Mouse (Mus musculus): ENCODE measurements at regions not wholly inside any gene's neighbourhood (a gene's known extent, or its start where the extent isn't known, plus 50 kb on each side); places are given as distances from the start of the nearest gene placed in this dataset.

DNA sequence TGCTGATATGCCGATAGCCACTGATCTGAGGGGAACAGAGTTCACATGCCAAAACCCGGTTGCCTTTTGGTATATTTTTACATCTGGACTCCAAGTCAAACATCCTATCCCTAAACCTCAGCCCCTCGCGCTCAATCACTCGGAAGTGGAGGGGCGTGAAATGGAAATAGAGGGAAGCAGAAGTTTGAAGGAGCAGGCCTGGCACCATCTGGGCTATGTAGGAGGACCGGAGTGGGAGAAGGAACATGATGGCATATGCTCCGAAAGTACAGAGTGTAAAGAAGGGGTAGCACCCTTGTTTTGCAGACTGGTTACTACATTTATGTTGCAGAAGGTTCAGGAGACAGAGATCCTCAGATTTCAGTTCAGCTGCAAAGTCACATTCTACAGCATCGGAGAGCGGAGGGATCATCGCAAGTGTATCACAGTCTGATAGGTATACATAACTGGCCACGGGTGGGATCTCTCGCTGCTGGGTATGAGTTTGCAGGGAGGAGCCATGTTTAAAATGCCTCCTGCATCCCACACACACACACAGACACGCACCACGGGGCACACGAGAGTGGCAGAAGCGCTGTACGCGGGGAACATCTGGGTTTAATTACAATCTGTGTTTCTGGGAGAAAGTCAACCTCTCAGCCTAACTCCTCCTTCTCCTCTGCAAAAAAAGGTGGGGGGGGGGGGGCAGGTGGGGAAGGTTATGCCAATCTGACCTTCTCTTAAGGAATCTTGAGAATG lies 107.2 kb upstream of the Atp2b1 start:
- Histone ChIP-seq H3K27me3 (ENCODE audit: insufficient read depth, low read length) (no peaks in the 10 kb centered on the region), H3K9me3 (ENCODE audit: low read length) (no peaks in the 10 kb centered on the region), H3K36me3 (ENCODE audit: insufficient read depth, low read length) (no peaks in the 10 kb centered on the region), H3K27ac (ENCODE audit: low read length) (no peak overlapping the region), H3K4me1 (ENCODE audit: insufficient read depth, low read length) (no peaks in the 10 kb centered on the region), H3K4me2 (replicated peaks; ENCODE audit: low read depth, low read length) (no peak overlapping the region), H3K9ac (replicated peaks; ENCODE audit: low read length) (no peak overlapping the region), H3K4me3 (ENCODE audit: low read length) (no peak overlapping the region)
- WGBS = 70% methylated on average over 19 of the region's 19 CpGs
- 0 out of 2 replicates have a peak, but pooled peaks have one; percentile 25 for ATAC-seq (ENCODE audit: low FRiP score, low TSS enrichment)

GRCm38 (mm10) chr10:98808644-98809043 lies 105.6 kb upstream of the Atp2b1 start:
- H3K4me3 ChIP-seq (ENCODE audit: low read length) = no peak overlapping the region
- H3K4me2 ChIP-seq (replicated peaks; ENCODE audit: low read depth, low read length) = no peak overlapping the region
- peak; percentile 89 for ATAC-seq (ENCODE audit: low FRiP score, low TSS enrichment)
- H3K27me3 ChIP-seq (ENCODE audit: insufficient read depth, low read length) = no peaks in the 10 kb centered on the region
- H3K9ac ChIP-seq (replicated peaks; ENCODE audit: low read length) = no peak overlapping the region
- 61% methylated on average over 4 of the region's 4 CpGs for WGBS
- H3K9me3 ChIP-seq (ENCODE audit: low read length) = no peaks in the 10 kb centered on the region
- no peaks in the 10 kb centered on the region for H3K36me3 ChIP-seq (ENCODE audit: insufficient read depth, low read length)
- no peaks in the 10 kb centered on the region for H3K4me1 ChIP-seq (ENCODE audit: insufficient read depth, low read length)
- 0 out of 2 replicates have a peak overlapping the region, but pooled peaks have one; percentile 1 for H3K27ac ChIP-seq (ENCODE audit: low read length)

- Histone ChIP-seq H3K27ac (ENCODE audit: low read length) (no peak overlapping the region), H3K27me3 (ENCODE audit: insufficient read depth, low read length) (no peaks in the 10 kb centered on the region), H3K36me3 (ENCODE audit: insufficient read depth, low read length) (no peaks in the 10 kb centered on the region), H3K4me2 (replicated peaks; ENCODE audit: low read depth, low read length) (no peak overlapping the region), H3K9ac (replicated peaks; ENCODE audit: low read length) (no peak overlapping the region), H3K4me1 (ENCODE audit: insufficient read depth, low read length) (peaks cover 6% of the 10 kb centered on the region; the same call in 1 of the 2 replicates), H3K4me3 (ENCODE audit: low read length) (no peak overlapping the region), H3K9me3 (ENCODE audit: low read length) (no peaks in the 10 kb centered on the region)
- 89% methylated on average over 5 of the region's 5 CpGs for WGBS
- ATAC-seq (ENCODE audit: low FRiP score, low TSS enrichment) = no peak
These were observed 85.2 kb upstream of the Atp2b1 start for GRCm38 (mm10) chr10:98829051-98829450.

- peak; percentile 97 for ATAC-seq (ENCODE audit: low FRiP score, low TSS enrichment)
- H3K4me3 ChIP-seq (ENCODE audit: low read length) = no peak overlapping the region
- no peaks in the 10 kb centered on the region for H3K36me3 ChIP-seq (ENCODE audit: insufficient read depth, low read length)
- WGBS = 15% methylated on average over 7 of the region's 7 CpGs
- H3K27ac ChIP-seq (ENCODE audit: low read length) = no peak overlapping the region
- no peak overlapping the region for H3K9ac ChIP-seq (replicated peaks; ENCODE audit: low read length)
- no peak overlapping the region for H3K4me2 ChIP-seq (replicated peaks; ENCODE audit: low read depth, low read length)
- H3K27me3 ChIP-seq (ENCODE audit: insufficient read depth, low read length) = no peaks in the 10 kb centered on the region
- H3K4me1 ChIP-seq (ENCODE audit: insufficient read depth, low read length) = peaks cover 6% of the 10 kb centered on the region; the same call in 1 of the 2 replicates
- no peaks in the 10 kb centered on the region for H3K9me3 ChIP-seq (ENCODE audit: low read length)
These were observed 82.7 kb upstream of the Atp2b1 start for GRCm38 (mm10) chr10:98831488-98831887.

GRCm38 (mm10) chr10:98837289-98838181 lies 76.7 kb upstream of the Atp2b1 start:
- Histone ChIP-seq H3K27ac (ENCODE audit: low read length) (no peak overlapping the region), H3K4me2 (replicated peaks; ENCODE audit: low read depth, low read length) (no peak overlapping the region)
- WGBS = 52% methylated on average over 16 of the region's 16 CpGs

GRCm38 (mm10) chr10:98838926-98839679 lies 75.1 kb upstream of the Atp2b1 start:
- Histone ChIP-seq H3K4me2 (replicated peaks; ENCODE audit: low read depth, low read length) (no peak overlapping the region), H3K36me3 (ENCODE audit: insufficient read depth, low read length) (peaks cover 8% of the 10 kb centered on the region; the same call in 1 of the 2 replicates), H3K27me3 (ENCODE audit: insufficient read depth, low read length) (no peaks in the 10 kb centered on the region), H3K4me3 (ENCODE audit: low read length) (no peak overlapping the region), H3K4me1 (ENCODE audit: insufficient read depth, low read length) (no peaks in the 10 kb centered on the region), H3K27ac (ENCODE audit: low read length) (no peak overlapping the region), H3K9me3 (ENCODE audit: low read length) (peaks cover 17% of the 10 kb centered on the region), H3K9ac (replicated peaks; ENCODE audit: low read length) (no peak overlapping the region)
- no peak for ATAC-seq (ENCODE audit: low FRiP score, low TSS enrichment)
- 88% methylated on average over 8 of the region's 8 CpGs for WGBS

More at GRCm38 (mm10) chr10:98837289-98838181, 76.7 kb upstream of the Atp2b1 start:
- Histone ChIP-seq H3K9ac (replicated peaks; ENCODE audit: low read length) (no peak overlapping the region), H3K4me1 (ENCODE audit: insufficient read depth, low read length) (no peaks in the 10 kb centered on the region), H3K36me3 (ENCODE audit: insufficient read depth, low read length) (no peaks in the 10 kb centered on the region), H3K4me3 (ENCODE audit: low read length) (no peak overlapping the region), H3K9me3 (ENCODE audit: low read length) (0 out of 2 replicates have a peak, but pooled peaks cover 2% of the 10 kb centered on the region), H3K27me3 (ENCODE audit: insufficient read depth, low read length) (no peaks in the 10 kb centered on the region)
- no peak for ATAC-seq (ENCODE audit: low FRiP score, low TSS enrichment)

GRCm38 (mm10) chr10:98839963-98840362 lies 74.2 kb upstream of the Atp2b1 start:
- Histone ChIP-seq H3K9me3 (ENCODE audit: low read length) (peaks cover 18% of the 10 kb centered on the region), H3K4me2 (replicated peaks; ENCODE audit: low read depth, low read length) (no peak overlapping the region), H3K27ac (ENCODE audit: low read length) (no peak overlapping the region), H3K9ac (replicated peaks; ENCODE audit: low read length) (no peak overlapping the region), H3K27me3 (ENCODE audit: insufficient read depth, low read length) (no peaks in the 10 kb centered on the region), H3K4me1 (ENCODE audit: insufficient read depth, low read length) (no peaks in the 10 kb centered on the region), H3K36me3 (ENCODE audit: insufficient read depth, low read length) (peaks cover 8% of the 10 kb centered on the region; the same call in 1 of the 2 replicates), H3K4me3 (ENCODE audit: low read length) (no peak overlapping the region)
- ATAC-seq (ENCODE audit: low FRiP score, low TSS enrichment) = no peak
- 88% methylated on average over 11 of the region's 11 CpGs for WGBS

DNA sequence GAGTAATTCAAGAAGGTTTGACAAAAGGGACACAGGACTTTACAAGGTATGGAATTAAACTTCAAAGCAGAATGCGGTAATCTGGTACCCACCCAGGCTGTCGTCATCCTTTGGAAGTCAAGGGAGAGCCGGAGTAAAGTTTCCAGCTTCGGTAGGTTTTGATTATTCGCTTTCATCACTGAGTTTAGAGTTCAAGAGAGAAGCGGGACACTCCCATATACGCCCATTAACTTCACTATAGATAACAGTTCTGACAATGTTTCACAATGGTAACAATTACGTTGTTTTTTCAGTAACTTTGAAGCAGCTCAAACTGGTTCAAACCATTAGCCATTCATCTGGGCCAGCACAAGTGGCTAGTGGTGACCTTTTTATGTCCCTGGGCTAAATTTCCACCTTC lies 73.8 kb upstream of the Atp2b1 start:
- ATAC-seq (ENCODE audit: low FRiP score, low TSS enrichment) = no peak
- Histone ChIP-seq H3K4me3 (ENCODE audit: low read length) (no peak overlapping the region), H3K36me3 (ENCODE audit: insufficient read depth, low read length) (peaks cover 8% of the 10 kb centered on the region; the same call in 1 of the 2 replicates), H3K4me1 (ENCODE audit: insufficient read depth, low read length) (no peaks in the 10 kb centered on the region), H3K27ac (ENCODE audit: low read length) (no peak overlapping the region), H3K4me2 (replicated peaks; ENCODE audit: low read depth, low read length) (no peak overlapping the region), H3K9me3 (ENCODE audit: low read length) (peaks cover 20% of the 10 kb centered on the region), H3K27me3 (ENCODE audit: insufficient read depth, low read length) (no peaks in the 10 kb centered on the region), H3K9ac (replicated peaks; ENCODE audit: low read length) (no peak overlapping the region)
- 67% methylated on average over 8 of the region's 8 CpGs for WGBS

DNA sequence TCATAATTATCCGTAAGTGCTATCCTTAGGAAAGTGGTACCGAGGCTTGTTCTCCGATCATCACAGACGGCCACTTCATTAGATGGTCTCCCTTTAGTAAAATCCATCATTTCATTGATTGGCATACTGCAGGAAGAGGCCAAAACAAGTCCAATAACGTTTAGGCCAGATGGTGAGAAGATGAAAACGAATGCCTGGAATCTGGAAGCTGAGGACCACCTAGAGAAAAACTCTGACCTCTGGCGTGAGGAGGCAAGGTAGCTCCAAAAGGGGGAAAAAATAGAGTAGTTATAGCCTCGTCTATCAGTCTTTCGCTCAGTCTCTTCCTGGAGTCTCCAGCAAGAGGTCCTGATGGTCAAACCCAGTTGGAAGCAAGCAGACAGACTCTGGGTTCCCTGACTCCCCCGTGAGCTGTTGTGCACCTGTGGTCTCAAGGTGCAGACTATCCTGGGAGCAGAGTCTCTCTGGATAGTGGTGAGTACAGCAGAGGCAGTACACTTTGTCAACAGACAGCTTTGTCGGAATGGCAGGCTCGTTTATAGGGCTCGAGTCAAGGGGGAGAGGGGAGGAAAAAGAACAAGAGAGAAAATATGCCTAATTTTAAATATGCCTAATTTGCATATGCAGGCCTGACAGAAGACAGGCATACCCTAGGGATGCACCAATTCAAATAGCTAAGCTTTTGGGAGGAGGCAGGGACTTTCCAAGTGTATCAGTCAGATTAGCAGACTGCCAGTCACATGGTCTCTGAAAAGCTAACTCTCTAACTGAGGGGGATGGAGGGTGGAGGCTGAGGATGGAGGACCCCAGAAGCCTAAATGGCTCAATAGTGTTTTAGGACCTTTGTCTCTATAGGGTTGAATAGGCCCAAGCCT lies 73.0 kb upstream of the Atp2b1 start:
- no peak overlapping the region for H3K9ac ChIP-seq (replicated peaks; ENCODE audit: low read length)
- H3K4me3 ChIP-seq (ENCODE audit: low read length) = no peak overlapping the region
- H3K27me3 ChIP-seq (ENCODE audit: insufficient read depth, low read length) = no peaks in the 10 kb centered on the region
- 84% methylated on average over 13 of the region's 13 CpGs for WGBS
- H3K36me3 ChIP-seq (ENCODE audit: insufficient read depth, low read length) = peaks cover 8% of the 10 kb centered on the region; the same call in 1 of the 2 replicates
- no peak overlapping the region for H3K27ac ChIP-seq (ENCODE audit: low read length)
- no peak for ATAC-seq (ENCODE audit: low FRiP score, low TSS enrichment)
- H3K4me2 ChIP-seq (replicated peaks; ENCODE audit: low read depth, low read length) = no peak overlapping the region
- H3K4me1 ChIP-seq (ENCODE audit: insufficient read depth, low read length) = no peaks in the 10 kb centered on the region
- peaks cover 23% of the 10 kb centered on the region for H3K9me3 ChIP-seq (ENCODE audit: low read length)
